Mouse (Mus musculus) heart, embryonic 14.5 days (tissue): Measurements from ENCODE around the gene Ntn5. TPM values are rescaled to one million over a fixed set of nuclear protein-coding genes. Genes with fewer than 3 reads are reported as not detected.
A peak's percentile ranks its signal among the peaks of the same experiment; 100 is the strongest.

ENCODE experiments used
- ATAC-seq: fragments of 200-750 bp; cut with Nextera tagmentation; 2 replicates; pipeline ENCODE4 v1.8.0; 2017; ENCODE audit warnings: low read depth, moderate TSS enrichment; ENCODE audit not compliant: insufficient number of reproducible peaks, insufficient read depth, low FRiP score
- H3K27ac ChIP-seq, 2 experiments: fragments of 200-500 bp in 1 of 2; fragments of 300-500 bp in 1 of 2; sonication (generic) in 1 of 2; replicated peaks in 1 of 2; 2 replicates each; pipeline ENCODE4 v1.5.1; 2012 to 2014; ENCODE audit warnings: low read depth in 2 of 2, low read length in 2 of 2, control low read depth in 1 of 2, mild to moderate bottlenecking in 1 of 2, mixed read lengths in 1 of 2; ENCODE audit not compliant: control insufficient read depth in 1 of 2, insufficient read depth in 1 of 2
- H3K27me3 ChIP-seq: fragments of 300-500 bp; sonication (generic); 2 replicates; pipeline ENCODE4 v1.6.1; 2014; ENCODE audit warnings: mild to moderate bottlenecking, low read length, control low read depth; ENCODE audit not compliant: control insufficient read depth, insufficient read depth
- H3K36me3 ChIP-seq: fragments of 300-500 bp; sonication (generic); 2 replicates; pipeline ENCODE4 v1.6.1; 2014; ENCODE audit warnings: mild to moderate bottlenecking, control low read depth, low read length, mixed read lengths; ENCODE audit not compliant: control insufficient read depth, insufficient read depth
- H3K4me1 ChIP-seq, 2 experiments: fragments of 200-500 bp in 1 of 2; fragments of 300-500 bp in 1 of 2; sonication (generic) in 1 of 2; 2 replicates each; pipeline ENCODE4 v1.6.1; 2012 to 2014; ENCODE audit warnings: low read length in 2 of 2, control low read depth in 1 of 2, mixed read lengths in 1 of 2; ENCODE audit not compliant: control insufficient read depth in 2 of 2, insufficient read depth in 2 of 2
- H3K4me2 ChIP-seq: fragments of 300-500 bp; sonication (generic); 2 replicates; pipeline ENCODE4 v1.6.1; 2014; ENCODE audit warnings: mild to moderate bottlenecking, low read length
- H3K4me3 ChIP-seq, 2 experiments: fragments of 200-500 bp in 1 of 2; fragments of 300-500 bp in 1 of 2; sonication (generic) in 1 of 2; 2 replicates each; pipeline ENCODE4 v1.5.1; 2012 to 2014; ENCODE audit warnings: low read length in 2 of 2, mild to moderate bottlenecking in 2 of 2, control low read depth in 1 of 2, low read depth in 1 of 2, moderate library complexity in 1 of 2; ENCODE audit not compliant: control insufficient read depth in 1 of 2, insufficient read depth in 1 of 2
- H3K9ac ChIP-seq: fragments of 300-500 bp; sonication (generic); 2 replicates; pipeline ENCODE4 v1.6.1; 2014; ENCODE audit warnings: mild to moderate bottlenecking, low read length
- H3K9me3 ChIP-seq: fragments of 300-500 bp; sonication (generic); 2 replicates; pipeline ENCODE4 v1.6.1; 2016; ENCODE audit warnings: low read length, control low read depth; ENCODE audit not compliant: control insufficient read depth
- WGBS: fragments of 180-500 bp; shearing (Covaris S2); extraction: QIAGEN DNeasy Blood & Tissue Kit; methylation state at CpG from one replicate; pipeline ENCODE4 v1.1.7; 2014; 5-methylcytosine and 5-hydroxymethylcytosine counted together
- polyA plus RNA-seq: library from polyadenylated mRNA; unstranded; fragments of >200 nt; fragmentation: Nextera tagmentation; extraction: Ambion mirVana; gene quantifications from 2 replicates; pipeline ENCODE4 v1.2.1, GENCODE M21; 2014

The Ntn5 gene
- polyA plus RNA-seq, 1 experiment from 2014 or later = not detected

DNA sequence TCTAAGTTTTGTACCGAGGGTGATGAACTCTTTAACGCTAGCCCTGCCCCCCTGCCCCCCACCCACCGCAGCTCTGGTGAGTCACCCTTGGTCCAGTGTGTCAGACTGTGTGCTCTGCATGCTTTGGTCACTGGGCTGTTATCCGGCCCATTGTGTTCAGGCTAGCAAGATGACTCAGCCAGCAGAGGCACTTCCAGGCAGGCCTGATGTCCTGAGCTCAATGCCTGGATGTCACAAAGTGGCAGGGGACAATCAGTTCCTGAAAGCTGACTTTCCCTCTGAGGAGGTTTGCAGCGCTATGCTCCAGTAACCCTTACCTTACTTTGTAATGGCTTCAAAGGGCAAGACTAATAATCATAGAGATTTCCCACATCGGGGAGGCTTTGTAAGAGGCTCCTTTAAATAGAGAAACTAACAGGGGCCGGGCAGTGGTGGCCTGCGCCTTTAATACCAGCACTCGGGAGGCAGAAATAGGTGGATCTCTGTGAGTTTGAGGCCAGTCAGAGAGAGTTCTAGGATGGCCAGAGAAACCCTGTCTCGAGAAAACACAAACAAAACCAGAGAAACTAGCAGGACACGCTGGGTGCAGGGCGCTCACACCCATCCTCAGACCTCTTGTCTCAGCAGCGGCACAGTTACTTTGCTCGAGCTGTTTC, 3.7 kb upstream of the Ntn5 start:
- Histone ChIP-seq H3K4me3 (no peak overlapping the region), H3K27me3 (no peaks in the 10 kb centered on the region), H3K9me3 (no peaks in the 10 kb centered on the region), H3K4me1 (peaks cover 5 to 15% of the 10 kb centered on the region in 2 experiments), H3K9ac (no peak overlapping the region; the same call in 1 of the 2 replicates), H3K36me3 (no peaks in the 10 kb centered on the region), H3K27ac (peak overlapping the region; percentile 58 to 70), H3K4me2 (no peak overlapping the region)
- 59% methylated on average over 14 of the region's 14 CpGs for WGBS
- ATAC-seq = no peak; the same call in 1 of the 2 replicates

DNA sequence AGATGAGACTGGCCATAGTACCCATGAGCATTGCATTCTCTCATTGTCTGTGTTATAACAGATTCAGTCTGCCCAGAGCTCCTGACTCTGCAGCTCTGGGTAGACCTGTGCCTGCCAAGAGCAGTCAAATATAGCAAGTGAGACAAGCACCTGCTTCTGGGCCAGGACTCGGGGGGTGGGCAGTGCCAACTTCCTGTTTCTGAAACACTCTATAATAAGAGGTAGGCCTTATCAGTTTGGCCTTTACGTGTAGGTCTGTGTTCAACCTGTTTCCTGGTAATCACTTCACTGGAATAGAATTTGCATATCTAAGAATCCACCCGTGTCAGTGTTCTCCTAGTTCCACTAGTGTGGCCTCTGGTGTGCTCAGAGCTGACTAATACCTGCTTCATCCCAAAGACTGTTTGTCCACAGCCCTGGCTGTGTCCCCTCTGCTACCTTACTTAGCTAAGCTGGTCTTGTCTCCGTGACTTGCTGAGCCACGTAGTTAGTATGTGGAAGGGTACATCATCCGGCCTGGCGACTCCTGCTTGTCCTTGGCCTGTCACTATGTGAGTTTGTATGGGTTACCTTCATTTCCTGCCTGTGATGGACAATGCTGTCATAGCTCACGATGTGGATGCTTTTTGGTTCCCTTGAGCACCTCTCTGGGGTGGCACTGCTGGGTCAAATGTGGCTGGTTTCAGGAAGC, 2.6 kb upstream of the Ntn5 start:
- H3K4me3 ChIP-seq = no peak overlapping the region
- WGBS = 62% methylated on average over 8 of the region's 8 CpGs

DNA sequence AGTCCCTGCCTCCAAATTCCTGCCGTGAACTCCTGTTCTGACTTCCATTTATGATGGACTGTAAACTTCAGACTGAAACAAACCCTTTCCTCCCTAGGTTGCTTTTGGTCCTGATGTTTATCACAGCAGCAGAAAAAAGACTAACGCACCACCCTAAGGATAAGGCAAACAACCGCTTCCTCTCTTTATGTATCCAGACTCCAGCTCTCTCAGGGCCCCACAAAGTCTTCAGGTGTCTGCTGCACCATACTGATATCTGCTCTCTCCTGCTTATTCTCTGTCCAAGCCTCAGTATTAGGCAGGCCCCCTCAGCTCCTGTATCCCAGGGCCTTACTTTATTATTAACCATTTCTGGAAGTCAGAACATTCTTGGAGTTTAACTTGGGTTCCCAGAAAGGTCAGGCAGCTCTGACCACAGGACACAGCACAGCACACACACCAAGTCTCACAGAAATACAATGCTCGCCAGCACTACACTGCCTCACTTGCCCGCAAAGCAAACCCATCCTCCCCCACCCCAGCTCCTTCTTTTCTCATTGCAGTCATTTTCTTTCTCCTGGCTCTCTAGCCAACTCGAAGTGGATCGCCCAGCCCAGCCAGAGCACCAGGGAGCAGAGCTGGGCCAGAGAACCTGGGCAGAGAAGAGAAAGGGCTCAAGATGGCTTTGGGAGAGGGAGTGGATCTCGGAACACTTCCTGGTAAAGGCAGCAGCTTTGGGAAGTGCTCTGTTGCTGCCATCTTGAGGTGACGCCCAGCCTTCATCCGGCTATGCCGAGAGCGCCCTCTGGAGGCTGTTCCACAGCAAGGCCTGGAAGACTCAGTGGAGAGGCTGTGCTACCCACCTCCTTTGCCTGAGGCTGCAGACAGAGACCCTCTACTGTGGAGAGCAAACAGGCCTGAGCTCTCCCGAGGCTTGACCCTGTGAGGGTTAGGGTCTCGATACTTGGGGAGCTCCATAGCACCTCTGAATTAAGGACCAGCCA, 1.4 kb upstream of the Ntn5 start:
- 0 out of 2 replicates have a peak overlapping the region, but pooled peaks have one; percentile 19 for H3K4me2 ChIP-seq
- H3K4me3 ChIP-seq = no peak overlapping the region
- no peak overlapping the region for H3K9ac ChIP-seq
- peaks cover 5 to 15% of the 10 kb centered on the region in 2 experiments for H3K4me1 ChIP-seq
- no peaks in the 10 kb centered on the region for H3K9me3 ChIP-seq
- H3K36me3 ChIP-seq = no peaks in the 10 kb centered on the region
- peak; percentile 15; the same call in 1 of the 2 replicates for ATAC-seq
- H3K27ac ChIP-seq = no peak overlapping the region; a peak in 1 of 4 replicates
- no peaks in the 10 kb centered on the region for H3K27me3 ChIP-seq
- WGBS = 29% methylated on average over 14 of the region's 14 CpGs

More for the DNA sequence above, 2.6 kb upstream of the Ntn5 start:
- H3K4me1 ChIP-seq = peaks cover 5 to 15% of the 10 kb centered on the region in 2 experiments
- ATAC-seq = no peak
- peak overlapping the region; percentile 24 to 70; a peak in 3 of 4 replicates for H3K27ac ChIP-seq
- no peaks in the 10 kb centered on the region for H3K9me3 ChIP-seq
- no peaks in the 10 kb centered on the region for H3K36me3 ChIP-seq
- no peak overlapping the region for H3K4me2 ChIP-seq
- no peaks in the 10 kb centered on the region for H3K27me3 ChIP-seq
- H3K9ac ChIP-seq = no peak overlapping the region

DNA sequence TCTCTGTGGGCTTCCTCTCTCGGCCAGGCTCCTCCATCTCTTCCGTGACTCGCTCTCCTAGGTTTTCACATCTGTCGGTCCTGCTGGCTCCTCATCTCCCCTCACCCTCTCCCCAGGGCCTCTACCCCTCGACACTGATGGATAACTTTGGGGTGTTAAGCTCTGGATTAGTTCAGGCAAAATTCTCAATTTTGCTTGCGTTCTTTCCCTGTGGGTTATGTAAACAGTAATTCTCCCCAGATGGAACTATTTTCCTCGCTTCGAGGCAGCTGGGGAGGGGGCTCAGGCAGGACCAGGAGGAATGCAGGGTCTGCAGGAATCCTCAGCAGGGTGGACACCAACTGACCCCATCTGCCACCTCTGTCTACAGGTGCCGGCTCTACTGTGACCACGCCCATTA, 2.0 kb downstream of the Ntn5 start:
- Histone ChIP-seq H3K27me3 (no peaks in the 10 kb centered on the region), H3K9me3 (no peaks in the 10 kb centered on the region), H3K4me1 (peaks cover 19 to 28% of the 10 kb centered on the region in 2 experiments), H3K9ac (no peak overlapping the region), H3K4me2 (no peak overlapping the region), H3K4me3 (no peak overlapping the region), H3K27ac (no peak overlapping the region), H3K36me3 (no peaks in the 10 kb centered on the region)
- 67% methylated on average over 10 of the region's 10 CpGs for WGBS
- no peak for ATAC-seq

DNA sequence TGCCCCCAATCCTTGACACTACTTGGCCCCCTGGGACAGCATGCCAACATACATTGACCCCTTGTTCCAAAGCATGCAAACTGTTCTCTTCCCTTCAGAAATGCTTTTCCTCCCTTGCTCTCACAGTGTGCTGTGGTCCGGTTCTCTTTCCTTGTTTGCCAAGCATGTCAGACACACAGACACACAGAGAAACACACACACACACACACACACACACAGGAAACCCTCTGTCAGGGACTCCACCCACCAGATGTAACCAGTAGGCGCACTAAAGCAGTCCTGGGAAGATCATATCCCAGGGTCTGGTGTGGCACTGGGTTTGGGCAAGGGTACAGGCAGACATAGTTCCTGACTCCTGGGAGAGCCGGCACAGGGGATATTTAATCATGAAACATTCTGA, 3.0 kb downstream of the Ntn5 start:
- H3K4me3 ChIP-seq = no peak overlapping the region
- 71% methylated on average over 3 of the region's 3 CpGs for WGBS
- no peak for ATAC-seq
- H3K27me3 ChIP-seq = no peaks in the 10 kb centered on the region
- no peak overlapping the region for H3K27ac ChIP-seq
- H3K4me1 ChIP-seq = peaks cover 19 to 20% of the 10 kb centered on the region in 2 experiments
- no peaks in the 10 kb centered on the region for H3K36me3 ChIP-seq
- H3K4me2 ChIP-seq = no peak overlapping the region
- no peak overlapping the region for H3K9ac ChIP-seq
- no peaks in the 10 kb centered on the region for H3K9me3 ChIP-seq

DNA sequence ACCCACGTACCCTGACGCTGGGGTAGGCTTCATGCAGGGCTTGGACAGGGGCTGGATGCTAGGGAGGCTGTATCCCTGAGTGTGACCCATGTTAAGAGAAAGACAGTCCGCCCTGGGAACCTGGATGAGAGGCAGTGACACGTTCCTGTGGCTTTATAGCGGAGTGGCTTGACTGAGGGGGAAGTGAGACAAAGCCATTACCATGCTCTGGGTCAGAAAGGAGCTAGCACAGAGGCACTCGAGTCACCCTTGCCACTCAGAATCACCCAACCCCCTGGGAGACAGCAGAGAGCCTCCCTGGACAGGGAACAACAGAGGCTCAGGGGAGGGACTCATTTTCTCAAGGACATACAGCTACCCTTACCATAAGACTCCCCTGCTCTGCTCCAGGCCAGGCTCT, 5.3 kb downstream of the Ntn5 start:
- Histone ChIP-seq H3K27me3 (no peaks in the 10 kb centered on the region), H3K4me3 (no peak overlapping the region), H3K9me3 (no peaks in the 10 kb centered on the region), H3K9ac (peak overlapping the region; percentile 3; the same call in 1 of the 2 replicates), H3K4me1 (peaks cover 16 to 20% of the 10 kb centered on the region in 2 experiments), H3K36me3 (no peaks in the 10 kb centered on the region), H3K27ac (0 out of 4 replicates have a peak overlapping the region, but pooled peaks of 1 of the 2 experiments have one; percentile 57), H3K4me2 (no peak overlapping the region)
- 61% methylated on average over 6 of the region's 6 CpGs for WGBS
- ATAC-seq = no peak

DNA sequence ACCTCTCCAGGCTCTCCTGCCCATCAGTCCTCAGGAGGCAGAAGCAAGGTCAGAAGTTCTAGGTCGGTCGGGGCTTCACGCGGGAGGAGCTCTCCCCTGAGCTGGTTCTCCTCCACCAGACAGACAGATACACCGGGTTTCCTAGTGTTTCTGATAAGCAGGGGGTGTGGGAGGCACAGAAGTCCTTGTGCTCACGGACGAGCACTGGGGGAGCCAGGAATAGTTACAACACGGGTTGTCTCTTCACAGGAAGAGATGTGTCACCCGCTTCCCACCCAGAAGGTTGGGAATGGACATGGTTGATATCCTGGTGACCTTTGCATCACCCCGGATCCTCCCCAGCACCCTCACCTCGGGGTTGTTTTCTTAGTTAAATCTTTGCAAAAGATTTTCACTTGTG, 6.0 kb downstream of the Ntn5 start:
- Histone ChIP-seq H3K27ac (peak overlapping the region; percentile 50 to 57), H3K4me1 (peaks cover 16 to 20% of the 10 kb centered on the region in 2 experiments), H3K9me3 (no peaks in the 10 kb centered on the region), H3K36me3 (no peaks in the 10 kb centered on the region), H3K27me3 (no peaks in the 10 kb centered on the region), H3K4me3 (no peak overlapping the region), H3K9ac (peak overlapping the region; percentile 21; the same call in 1 of the 2 replicates), H3K4me2 (peak overlapping the region; percentile 17)
- no peak for ATAC-seq
- 10% methylated on average over 11 of the region's 11 CpGs for WGBS
